Mouse (Mus musculus): Measurements from ENCODE around the gene Mbnl2. TPM values are rescaled to one million over a fixed set of nuclear protein-coding genes. Genes with fewer than 3 reads are reported as not detected.

The Mbnl2 gene
- total RNA-seq, 1 experiment from 2014 or later: 153 TPM

DNA sequence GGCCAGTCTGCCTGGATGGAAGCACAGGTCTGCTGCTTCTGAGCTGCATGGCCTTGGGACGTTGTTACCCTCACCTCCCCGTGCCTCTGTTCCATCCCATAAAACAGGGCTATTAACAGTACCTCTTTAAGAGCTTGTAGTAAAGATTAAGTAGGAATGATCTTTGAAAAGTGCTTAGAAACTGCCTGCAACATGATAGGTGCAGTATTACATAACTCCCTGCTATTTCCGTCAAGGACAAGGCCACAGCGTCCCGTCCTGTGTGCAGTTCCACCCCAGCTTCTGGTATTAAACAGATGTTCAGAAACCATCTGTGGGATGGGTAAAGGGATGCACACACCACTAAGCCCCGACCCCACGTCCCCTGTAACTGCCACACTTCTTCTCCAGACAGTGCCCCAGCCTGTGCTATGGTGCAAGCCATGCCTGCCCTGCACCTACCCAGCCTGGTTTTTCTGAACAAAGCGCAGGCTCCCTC lies 93.5 kb downstream of the Mbnl2 start:
- no peak for ATAC-seq (ENCODE audit: extremely low read depth, insufficient number of reproducible peaks, low FRiP score, poor library complexity, severe bottlenecking)

DNA sequence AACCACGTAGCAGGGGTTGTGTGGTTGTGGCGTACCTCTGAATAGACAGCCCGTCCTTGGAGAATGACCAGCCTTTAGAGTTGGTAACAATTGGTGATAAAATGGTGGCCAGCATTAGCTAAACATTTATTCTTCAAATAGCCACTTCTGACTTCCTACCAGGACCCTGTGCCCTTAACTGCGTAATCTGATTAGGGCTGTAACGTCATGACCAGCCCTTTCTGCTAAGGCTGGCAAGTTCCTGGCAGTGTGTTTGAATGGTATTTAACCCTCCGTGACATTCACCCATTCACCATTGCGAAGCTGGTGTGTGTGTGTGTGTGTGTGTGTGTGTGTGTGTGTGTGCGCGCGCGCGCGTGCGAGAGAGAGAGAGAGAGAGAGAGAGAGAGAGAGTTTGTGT lies 94.6 kb downstream of the Mbnl2 start:
- ATAC-seq (ENCODE audit: extremely low read depth, insufficient number of reproducible peaks, low FRiP score, poor library complexity, severe bottlenecking): no peak

DNA sequence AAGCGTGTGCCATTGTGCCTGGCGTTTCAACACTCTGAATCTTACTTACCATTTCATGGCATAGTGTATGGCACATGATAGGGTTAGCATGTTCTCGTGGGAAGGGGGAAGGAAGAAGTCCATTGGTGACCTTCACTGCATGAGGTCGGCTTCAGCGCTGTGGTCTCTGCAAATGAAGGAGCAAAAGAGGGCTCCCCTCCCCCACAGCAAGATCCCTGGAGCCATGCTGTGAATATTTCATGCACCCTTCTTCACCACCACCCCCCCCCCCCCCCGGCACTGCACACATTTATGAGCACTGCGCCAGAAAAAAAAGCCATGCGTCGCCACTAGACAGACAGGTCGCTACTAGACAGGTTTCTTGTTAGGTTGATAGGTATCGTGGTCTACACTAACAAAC lies 95.2 kb downstream of the Mbnl2 start:
- ATAC-seq (ENCODE audit: extremely low read depth, insufficient number of reproducible peaks, low FRiP score, poor library complexity, severe bottlenecking): no peak

DNA sequence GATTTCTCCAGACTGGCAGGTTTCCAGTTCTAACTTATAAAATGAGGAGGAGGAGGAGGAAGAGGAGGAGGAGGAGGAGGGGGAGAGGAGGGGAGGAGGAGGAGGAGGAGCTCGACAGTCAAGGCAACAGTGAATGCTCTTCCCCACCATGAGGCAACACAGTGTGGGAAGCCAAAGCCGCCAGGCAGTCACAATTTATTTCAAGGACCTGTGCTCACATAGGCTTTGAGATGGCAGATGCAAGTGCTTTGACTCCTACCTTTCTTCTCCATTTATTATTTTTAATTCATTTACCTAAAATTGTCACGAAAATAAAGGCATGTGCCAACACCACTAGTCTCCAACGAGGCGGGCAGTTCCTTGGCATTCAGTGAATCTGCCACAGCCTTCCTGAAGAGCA lies 95.7 kb downstream of the Mbnl2 start:
- no peak for ATAC-seq (ENCODE audit: extremely low read depth, insufficient number of reproducible peaks, low FRiP score, poor library complexity, severe bottlenecking)

DNA sequence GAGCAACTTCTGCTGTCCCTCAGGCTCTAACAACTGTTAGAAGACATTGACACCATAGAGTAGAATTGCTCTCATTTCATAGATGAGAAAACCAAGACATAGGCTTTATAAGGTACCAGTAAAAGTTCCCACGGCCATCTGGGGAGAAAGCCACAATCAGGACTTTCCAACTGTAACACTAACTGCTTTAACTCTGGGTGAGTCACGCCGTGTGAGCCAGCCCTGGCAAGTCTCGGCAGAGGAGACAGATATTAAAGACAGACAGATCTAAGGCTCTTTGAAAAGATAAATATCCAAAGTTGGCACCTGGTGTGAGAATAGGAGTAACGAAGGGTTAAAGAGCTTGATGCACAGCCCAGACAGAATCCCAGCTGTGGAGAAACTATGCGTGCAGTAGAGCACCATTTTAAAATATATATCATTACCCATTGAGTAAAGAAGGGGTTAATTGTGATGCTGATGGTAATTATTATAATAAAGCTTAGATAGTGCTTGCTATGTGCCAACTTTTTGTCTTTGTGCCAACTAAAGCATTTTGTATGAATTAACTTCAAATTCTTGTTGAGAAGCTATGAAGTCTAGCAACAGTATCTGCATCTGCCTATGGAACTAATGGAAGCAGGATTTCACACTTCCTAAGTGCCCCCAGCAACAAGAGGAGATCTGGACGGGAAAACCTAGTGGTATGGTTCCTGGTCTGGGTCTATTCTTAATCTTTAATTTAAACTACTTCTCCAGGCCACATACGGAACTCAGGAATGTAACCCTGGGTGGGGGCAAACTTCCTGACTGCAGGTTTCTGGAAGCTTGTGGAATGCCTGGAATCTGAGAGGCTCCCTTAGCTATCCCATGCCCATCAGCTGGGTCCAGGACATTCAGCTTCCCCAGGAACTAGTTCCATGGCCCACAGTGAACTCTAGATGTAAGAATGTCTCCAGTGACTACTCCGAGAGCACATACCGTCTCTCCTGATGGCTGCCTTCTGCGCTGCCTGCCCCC lies 97.9 kb downstream of the Mbnl2 start:
- no peak for ATAC-seq (ENCODE audit: extremely low read depth, insufficient number of reproducible peaks, low FRiP score, poor library complexity, severe bottlenecking)

DNA sequence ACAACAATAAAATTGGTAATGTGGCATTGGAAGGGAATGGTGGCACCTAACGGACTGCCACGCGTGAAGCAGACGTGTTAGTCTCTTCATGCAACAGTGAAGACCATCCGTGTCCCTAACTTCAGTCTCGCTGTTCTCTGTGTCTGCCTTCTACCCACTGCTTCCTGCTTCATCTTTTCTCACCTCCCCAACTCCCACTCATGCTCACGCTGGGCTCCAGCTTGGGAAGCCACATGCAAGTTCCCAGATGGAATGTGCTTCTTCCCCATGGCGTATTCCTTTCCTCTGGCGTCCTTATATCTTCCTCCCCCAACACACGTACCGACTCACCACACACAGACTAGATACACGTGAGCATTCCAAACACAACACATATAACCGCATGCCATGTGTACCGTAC lies 99.3 kb downstream of the Mbnl2 start:
- ATAC-seq (ENCODE audit: extremely low read depth, insufficient number of reproducible peaks, low FRiP score, poor library complexity, severe bottlenecking): no peak

DNA sequence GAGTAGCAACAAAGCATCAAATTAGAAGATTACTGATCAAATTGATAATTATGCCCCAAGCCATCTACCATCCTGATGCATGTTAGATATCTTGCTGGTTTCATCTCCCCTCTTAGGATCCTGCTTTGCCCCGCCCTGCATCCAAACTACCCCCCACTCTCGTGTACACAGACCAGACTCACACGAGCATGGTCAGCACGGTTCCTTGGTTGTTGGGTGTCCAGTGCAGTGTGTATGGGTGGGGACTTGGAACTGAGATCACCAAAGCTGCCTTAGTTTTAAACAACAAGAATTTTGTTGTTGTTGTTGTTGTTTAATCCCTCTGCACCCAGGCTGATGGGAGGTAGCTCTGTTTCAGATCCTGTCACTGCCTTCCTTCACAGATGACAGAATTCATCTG lies 101.7 kb downstream of the Mbnl2 start:
- no peak for ATAC-seq (ENCODE audit: extremely low read depth, insufficient number of reproducible peaks, low FRiP score, poor library complexity, severe bottlenecking)

DNA sequence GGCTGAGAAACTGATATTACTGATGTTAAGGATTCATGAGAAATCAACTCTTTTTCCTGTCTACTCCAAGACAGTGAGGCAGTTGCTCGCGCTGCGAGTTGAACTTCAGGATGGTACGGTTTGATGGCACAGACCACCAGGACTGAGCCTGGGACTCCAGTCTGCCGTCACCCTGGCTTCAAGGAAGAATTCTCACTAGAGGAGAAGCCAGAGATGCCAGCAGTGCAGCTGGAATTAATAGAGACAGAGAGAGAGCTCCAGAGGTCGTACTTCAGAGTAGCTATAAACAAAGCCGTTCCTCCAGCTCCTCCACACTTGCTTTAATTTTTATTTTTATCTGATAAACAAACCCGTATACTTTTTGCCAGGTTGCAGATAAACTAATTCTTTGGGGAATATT lies 102.5 kb downstream of the Mbnl2 start:
- ATAC-seq (ENCODE audit: extremely low read depth, insufficient number of reproducible peaks, low FRiP score, poor library complexity, severe bottlenecking): no peak

DNA sequence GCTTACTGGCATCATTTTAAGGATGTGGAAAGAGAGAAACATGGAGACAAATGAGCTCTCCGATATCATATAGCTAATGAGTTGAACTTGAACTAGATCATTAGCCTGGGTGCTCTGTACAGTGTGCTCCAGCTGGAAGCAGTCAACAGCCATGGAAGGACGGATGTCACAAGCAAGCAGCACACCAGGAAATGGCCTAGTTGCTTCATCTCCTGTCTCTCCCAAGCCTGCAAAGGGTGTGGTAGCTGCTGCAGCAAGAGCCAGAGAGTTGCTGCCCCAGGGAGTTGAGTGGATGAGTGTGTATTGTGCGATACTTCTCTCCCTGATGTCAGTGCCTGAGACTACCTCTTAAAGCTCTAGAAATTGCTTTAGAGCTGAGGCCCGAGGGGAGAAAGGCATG lies 104.2 kb downstream of the Mbnl2 start:
- ATAC-seq (ENCODE audit: extremely low read depth, insufficient number of reproducible peaks, low FRiP score, poor library complexity, severe bottlenecking): no peak

DNA sequence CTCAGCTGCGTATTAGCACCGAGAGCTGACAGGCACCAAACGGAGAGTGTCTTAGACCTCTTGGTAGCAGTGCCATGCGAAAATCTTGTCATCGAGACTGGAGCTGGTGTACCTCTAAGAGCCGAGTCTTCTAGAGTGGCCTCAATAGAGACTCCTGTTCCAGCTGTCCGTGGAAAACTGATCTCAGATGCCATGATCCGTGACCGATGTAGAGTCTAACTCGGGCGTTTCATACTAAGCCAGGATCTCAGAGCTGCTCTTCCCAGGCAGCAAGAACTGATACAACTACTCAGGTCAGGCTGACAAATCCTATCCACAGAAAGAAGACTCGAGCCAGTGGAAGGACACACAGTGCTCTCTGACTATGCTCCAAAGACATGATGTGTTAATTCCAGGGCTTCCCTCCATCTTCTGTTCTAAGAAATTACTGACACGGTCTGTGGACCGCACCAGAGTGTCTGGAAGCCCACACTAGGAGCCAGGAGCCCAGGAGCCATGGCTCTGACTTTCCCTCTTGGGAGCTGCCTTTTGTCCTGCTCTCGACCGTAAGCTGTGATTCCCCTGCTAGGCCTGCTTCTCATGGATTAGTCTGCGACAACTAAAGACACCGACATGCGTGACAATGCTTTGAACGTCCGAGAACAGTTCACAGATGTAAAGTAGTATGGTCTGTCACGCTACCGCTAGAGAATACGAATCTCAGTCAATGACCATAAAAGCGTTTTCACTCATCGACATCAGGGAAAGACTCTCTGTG lies 106.1 kb downstream of the Mbnl2 start:
- no peak for ATAC-seq (ENCODE audit: extremely low read depth, insufficient number of reproducible peaks, low FRiP score, poor library complexity, severe bottlenecking)

DNA sequence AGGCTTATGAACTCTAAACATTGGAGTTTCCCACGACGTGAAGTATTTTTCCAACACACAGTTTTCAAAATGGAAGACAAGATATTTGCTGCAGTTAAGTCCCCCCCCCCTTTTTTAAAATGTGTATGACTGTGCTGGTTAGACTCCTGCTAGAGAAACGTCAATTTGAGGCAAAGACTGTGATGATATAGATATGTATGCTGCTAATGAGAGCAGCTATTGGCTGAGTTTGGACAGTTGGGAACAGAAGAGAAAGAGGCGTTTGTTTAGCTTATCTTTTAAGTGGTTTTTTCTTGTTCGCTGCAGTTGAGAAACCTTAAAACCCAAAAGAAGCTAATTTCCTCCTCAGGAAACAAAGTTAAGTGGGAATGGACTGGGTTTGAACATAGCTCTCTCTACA lies 106.7 kb downstream of the Mbnl2 start:
- ATAC-seq (ENCODE audit: extremely low read depth, insufficient number of reproducible peaks, low FRiP score, poor library complexity, severe bottlenecking): no peak

DNA sequence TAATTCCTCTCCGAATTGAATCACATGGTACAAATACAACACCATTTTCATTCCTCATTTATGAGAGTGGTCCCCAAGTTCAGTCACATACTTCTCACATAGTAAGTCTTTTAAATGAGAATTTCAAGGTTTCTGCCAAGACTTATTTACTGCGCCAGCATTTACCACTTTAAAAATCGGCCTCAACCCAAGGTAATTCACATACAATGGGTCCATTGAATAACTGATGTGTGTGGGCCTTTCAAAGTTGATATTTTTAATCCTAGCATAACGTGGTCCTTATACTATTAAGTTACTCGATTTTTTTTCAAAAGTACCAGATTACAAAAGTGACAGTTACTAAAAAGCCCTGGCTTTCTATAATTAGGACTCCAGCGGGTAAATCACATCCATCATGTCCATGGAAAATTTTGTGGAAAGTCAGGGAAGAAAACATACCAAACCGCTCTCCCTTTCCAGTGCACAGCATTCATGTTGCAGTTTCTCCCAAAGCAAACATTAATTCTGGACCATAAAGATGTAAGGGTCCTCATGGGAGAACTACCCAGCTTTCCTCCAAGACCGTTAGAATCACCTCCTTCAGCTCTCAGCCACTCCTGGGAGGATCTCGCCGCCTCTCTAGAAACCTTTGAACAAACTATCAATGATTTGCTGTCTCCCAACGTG lies 107.8 kb downstream of the Mbnl2 start:
- no peak for ATAC-seq (ENCODE audit: extremely low read depth, insufficient number of reproducible peaks, low FRiP score, poor library complexity, severe bottlenecking)

DNA sequence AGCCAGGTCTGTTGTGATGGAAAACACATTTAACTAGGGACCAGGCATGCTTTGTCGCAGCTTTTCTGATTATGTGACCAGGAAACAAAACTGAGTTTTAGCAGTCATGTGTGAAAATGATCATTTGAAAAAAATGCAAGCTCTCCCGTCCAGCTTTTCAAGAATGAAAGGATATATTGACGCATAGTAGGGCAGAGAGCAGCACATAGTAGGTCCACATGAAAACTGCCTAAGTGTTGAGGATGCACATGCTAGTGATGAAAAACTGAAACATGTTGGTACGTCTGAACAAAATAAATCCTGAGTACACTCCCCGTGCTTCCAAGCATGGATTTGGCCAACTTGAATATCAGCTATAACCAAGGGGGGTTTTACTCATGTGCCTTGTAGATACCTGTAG lies 109.1 kb downstream of the Mbnl2 start:
- no peak for ATAC-seq (ENCODE audit: extremely low read depth, insufficient number of reproducible peaks, low FRiP score, poor library complexity, severe bottlenecking)

DNA sequence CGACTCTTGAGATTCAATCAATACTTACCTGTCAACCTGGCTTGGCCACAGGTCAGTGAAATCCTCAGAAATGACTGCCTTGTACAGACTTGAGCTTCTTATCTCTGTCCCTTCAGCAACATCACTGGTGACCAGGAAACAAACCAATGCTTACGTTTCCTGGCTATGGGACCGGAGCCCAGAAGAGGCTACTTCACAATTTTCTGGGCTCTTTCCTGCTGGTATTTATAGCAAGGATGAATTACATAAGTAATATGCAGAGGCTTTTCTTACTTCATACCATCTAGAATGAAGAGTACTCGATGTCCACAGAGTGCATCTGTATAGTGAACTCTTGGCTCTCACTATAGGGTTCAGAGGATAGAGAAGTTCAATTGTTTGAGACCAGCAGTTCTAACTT lies 111.8 kb downstream of the Mbnl2 start:
- ATAC-seq (ENCODE audit: extremely low read depth, insufficient number of reproducible peaks, low FRiP score, poor library complexity, severe bottlenecking): no peak

DNA sequence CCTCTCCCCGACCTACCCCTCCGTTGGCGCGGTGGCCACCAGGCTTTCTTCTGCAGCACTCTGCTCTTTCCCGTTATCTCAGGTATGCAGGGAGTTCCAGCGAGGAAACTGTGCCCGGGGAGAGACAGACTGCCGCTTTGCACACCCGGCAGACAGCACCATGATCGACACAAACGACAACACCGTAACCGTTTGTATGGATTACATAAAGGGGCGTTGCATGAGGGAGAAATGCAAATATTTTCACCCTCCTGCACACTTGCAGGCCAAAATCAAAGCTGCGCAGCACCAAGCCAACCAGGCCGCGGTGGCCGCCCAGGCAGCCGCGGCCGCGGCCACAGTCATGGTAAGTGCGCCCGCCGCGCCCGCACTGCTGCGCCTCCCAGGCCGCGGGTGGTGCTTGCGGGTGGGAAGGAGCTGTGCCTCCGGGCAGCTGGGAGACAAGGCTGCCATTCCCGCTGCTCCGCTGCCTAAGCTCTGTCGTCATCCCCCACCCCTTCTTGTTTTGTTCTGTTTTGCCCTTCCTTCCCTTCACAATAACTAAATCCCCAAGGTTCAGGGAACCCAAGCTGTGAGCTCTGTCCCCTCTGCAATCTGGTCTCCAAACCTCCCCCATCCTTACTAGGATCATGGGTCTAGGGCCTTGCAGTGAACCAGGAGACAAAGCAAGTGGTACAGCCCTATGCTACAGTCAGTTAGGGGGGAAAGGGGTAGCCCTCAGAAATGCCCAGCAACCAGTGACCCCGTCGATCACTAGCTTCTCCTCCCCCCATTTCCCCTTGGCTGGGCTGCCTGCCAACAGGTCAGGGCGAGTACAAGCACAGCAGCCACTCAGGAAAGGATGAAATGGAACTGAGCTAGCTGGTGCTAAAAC lies 113.6 kb downstream of the Mbnl2 start:
- no peak for ATAC-seq (ENCODE audit: extremely low read depth, insufficient number of reproducible peaks, low FRiP score, poor library complexity, severe bottlenecking)

DNA sequence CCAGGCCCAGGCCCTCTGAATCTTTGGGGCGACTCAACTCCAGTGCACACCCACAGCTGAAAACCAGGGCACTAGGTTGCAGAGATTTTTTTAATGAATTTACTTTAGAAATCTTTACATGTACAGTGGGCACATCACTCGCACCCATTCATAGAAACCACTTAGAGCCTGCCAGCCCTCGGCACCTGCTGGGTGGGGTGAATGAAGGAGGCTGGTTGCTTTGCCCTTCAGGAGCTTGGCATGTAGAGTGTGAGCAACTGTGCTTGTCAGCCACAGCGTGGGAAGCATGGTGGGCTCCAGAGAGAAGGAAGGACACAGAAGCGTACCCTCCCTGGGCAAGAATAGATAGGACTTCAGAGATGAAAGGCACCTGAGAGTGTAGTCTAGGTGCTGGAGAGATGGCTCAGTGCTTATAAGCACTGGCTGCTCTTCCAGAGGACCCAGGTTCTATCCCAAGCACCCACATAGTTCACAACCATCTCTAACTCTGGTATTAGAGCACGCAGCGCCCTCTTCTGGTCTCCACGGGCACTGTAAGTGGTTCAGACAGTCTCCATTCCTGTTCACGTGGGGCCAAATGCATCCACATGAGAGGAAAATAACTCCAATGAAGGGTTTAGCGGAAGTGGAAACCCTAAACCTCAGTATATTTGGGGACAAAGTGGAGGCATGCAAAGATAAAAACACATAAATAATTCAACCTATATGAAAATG lies 114.9 kb downstream of the Mbnl2 start:
- ATAC-seq (ENCODE audit: extremely low read depth, insufficient number of reproducible peaks, low FRiP score, poor library complexity, severe bottlenecking): no peak

DNA sequence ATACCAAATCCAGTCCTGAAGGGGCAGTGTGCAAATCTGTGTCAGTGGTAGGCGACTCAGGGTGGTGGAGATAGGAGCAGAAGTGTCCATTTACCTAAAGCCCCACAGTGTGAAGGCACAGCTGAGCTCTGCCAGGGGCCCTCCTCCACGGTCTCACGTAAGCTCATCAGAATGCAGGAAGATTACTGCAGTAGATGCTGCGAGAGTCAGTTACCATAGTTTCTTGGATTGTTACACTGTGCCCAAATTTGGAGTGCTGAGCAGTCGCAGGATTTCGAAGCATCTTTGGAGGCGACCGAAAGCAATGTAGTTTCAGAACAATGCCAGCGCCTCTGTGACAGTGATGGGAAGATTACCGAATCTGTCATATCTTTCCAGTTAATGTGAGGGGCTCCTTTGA lies 116.2 kb downstream of the Mbnl2 start:
- no peak for ATAC-seq (ENCODE audit: extremely low read depth, insufficient number of reproducible peaks, low FRiP score, poor library complexity, severe bottlenecking)

DNA sequence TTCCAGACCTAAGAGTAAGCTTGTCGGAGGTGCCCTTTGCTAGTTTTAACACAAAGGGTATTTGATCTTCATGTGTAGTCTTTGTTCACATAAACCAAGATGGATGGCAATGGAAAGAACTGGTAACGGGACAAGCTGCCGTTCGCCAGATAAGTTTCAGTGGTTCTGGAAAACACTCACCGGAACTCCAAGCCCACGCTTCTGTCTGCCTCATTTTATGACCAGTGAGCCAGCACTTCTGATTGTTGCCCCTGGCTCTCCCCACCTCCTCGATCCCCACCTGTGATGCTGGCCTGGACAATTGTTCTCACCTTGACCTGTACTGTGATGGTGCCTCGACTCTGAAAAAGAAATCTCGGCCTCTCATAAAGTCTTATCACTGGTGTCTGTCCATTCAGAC lies 117.0 kb downstream of the Mbnl2 start:
- ATAC-seq (ENCODE audit: extremely low read depth, insufficient number of reproducible peaks, low FRiP score, poor library complexity, severe bottlenecking): no peak
